Mouse (Mus musculus): ENCODE results near the gene Dspp. TPM values are rescaled to one million over a fixed set of nuclear protein-coding genes. Genes with fewer than 3 reads are reported as not detected.

Gene Dspp
- polyA plus RNA-seq, 1 experiment from 2014 or later, result not detected

Other genes with a start within 250 kb of the Dspp start
- 0.18 and 0.20 TPM in 2 replicates for gene Hsd17b13, start 193.3 kb upstream of the Dspp start, polyA plus RNA-seq (2015; fragmentation: Nextera tagmentation; extraction: Ambion mirVana)
- gene Hsd17b11, start 148.8 kb upstream of the Dspp start, polyA plus RNA-seq (2015; fragmentation: Nextera tagmentation; extraction: Ambion mirVana), result 6.2 and 7.9 TPM in 2 replicates
- gene Nudt9, start 124.4 kb upstream of the Dspp start, polyA plus RNA-seq (2015; fragmentation: Nextera tagmentation; extraction: Ambion mirVana), result 62.2 and 62.3 TPM in 2 replicates
- gene Gm17660, start 93.1 kb upstream of the Dspp start, polyA plus RNA-seq (2015; fragmentation: Nextera tagmentation; extraction: Ambion mirVana), result not detected in 2 replicates
- gene Sparcl1, start 57.0 kb upstream of the Dspp start, polyA plus RNA-seq (2015; fragmentation: Nextera tagmentation; extraction: Ambion mirVana), result 56.7 and 79.2 TPM in 2 replicates
- 0.10 and 0.20 TPM in 2 replicates for gene Dmp1, start 31.9 kb downstream of the Dspp start, polyA plus RNA-seq (2015; fragmentation: Nextera tagmentation; extraction: Ambion mirVana)
- 0.32 and 1.1 TPM in 2 replicates for gene Ibsp, start 128.5 kb downstream of the Dspp start, polyA plus RNA-seq (2015; fragmentation: Nextera tagmentation; extraction: Ambion mirVana)
- not detected in 2 replicates for gene Mepe, start 154.6 kb downstream of the Dspp start, polyA plus RNA-seq (2015; fragmentation: Nextera tagmentation; extraction: Ambion mirVana)

Data from kidney, embryonic 16.5 days (tissue).